Mouse (Mus musculus) splenic B cell, adult 2 months (primary cell): ENCODE measurements around the gene Cnbp.

Source experiments
- DNase-seq: peaks from one replicate; pipeline ENCODE4 v3.0.0-alpha.2; 2011; ENCODE audit warnings: low read depth, low spot score
- H3K27me3 ChIP-seq: 2 replicates; pipeline ENCODE4 v1.6.1; 2012; ENCODE audit warnings: mild to moderate bottlenecking, low read length, moderate library complexity, mixed read lengths; ENCODE audit not compliant: control insufficient read depth, poor library complexity, insufficient read depth, severe bottlenecking
- H3K36me3 ChIP-seq: 2 replicates; pipeline ENCODE4 v1.6.1; 2012; ENCODE audit warnings: mild to moderate bottlenecking, low read length, moderate library complexity, mixed read lengths; ENCODE audit not compliant: control insufficient read depth, poor library complexity, insufficient read depth, severe bottlenecking

Cnbp gene

DNA sequence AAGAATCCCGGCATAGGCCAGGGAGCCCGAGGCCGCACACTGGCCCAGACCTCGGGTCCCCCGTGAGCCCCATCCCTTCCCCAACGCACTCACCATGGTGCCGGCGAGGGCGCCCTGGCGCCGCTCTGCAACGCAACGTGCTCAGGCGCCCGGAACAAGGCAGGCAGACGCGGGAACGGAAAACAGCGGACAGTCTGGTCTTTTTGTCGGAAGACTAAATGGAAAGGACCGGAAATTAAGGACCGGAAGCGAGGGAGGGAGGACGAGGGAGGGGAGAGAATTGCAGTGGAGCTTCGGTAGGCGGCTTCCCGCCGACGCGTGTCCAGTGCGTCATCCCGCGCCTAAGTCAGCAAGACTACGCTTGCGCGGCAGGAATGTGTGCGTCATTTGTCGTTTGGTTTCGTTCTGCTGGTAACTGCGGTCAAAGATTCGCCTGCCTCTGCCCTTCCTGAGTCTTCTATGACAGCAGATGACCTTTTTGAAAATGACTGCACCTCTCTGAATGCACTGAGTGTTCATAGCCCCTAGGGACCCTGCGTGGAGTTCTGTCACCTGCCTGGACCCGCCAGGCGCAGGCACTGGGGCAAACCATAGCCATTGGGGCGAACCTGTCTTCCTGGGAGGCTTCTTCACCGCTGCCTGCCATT is 12.2 kb downstream of the Cnbp start, which contains the start of gene Isy1:
Isy1 (minus strand) TSS at position 248 of the 647 bp plus-strand sequence.
- H3K36me3 ChIP-seq = peaks cover 9% of the 10 kb centered on the region; the same call in 1 of the 2 replicates
- DNase-seq = peak; percentile 99
- H3K27me3 ChIP-seq = no peaks in the 10 kb centered on the region

DNA sequence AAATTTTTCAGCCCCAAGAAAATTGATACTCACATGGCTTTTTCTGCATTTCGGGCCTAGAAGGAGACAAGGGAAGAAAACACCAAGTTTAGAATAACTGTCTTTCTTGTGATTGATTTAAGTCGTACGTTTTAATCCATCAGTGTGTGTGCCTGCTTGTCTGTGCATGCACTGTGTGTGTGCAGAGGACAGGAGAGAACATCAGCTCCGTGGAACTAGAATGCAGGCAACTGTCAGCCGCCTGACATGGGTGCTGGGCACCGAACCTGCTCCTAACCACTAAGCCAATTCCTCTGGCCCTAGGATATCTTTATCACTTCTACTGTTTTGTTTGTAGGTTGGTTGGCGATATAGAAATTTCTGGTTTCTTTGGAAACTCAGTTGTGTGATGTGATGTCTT is 15.2 kb downstream of the Cnbp start, which contains the start of gene Gm45140:
Gm45140 (minus strand) TSS at position 101 of the 400 bp plus-strand sequence.
- DNase-seq = no peak

DNA sequence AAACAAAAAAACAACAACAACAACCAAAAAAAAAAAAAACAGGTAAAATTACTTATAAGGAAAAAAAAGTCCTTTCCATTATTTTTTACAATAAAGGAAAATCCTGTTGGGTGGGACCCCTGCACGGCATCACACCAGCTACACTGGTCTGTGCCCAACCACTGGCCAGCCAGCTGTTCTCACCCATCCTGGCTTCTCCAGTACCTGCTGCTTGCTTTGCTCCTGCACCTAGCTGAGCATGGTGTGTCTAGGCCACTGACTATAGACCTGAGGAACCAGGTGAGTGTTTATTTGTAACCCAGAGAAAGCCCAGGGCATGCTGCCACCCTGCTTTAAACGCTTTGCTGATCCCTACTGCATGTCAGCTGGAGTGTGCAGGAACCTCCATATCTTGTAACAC is 30.5 kb downstream of the Cnbp start:
- peaks cover 19% of the 10 kb centered on the region for H3K36me3 ChIP-seq
- no peaks in the 10 kb centered on the region; the same call in 1 of the 2 replicates for H3K27me3 ChIP-seq
- DNase-seq = no peak

More for the DNA sequence above, 15.2 kb downstream of the Cnbp start, which contains the start of gene Gm45140:
- peaks cover 9% of the 10 kb centered on the region; the same call in 1 of the 2 replicates for H3K36me3 ChIP-seq
- H3K27me3 ChIP-seq = no peaks in the 10 kb centered on the region

DNA sequence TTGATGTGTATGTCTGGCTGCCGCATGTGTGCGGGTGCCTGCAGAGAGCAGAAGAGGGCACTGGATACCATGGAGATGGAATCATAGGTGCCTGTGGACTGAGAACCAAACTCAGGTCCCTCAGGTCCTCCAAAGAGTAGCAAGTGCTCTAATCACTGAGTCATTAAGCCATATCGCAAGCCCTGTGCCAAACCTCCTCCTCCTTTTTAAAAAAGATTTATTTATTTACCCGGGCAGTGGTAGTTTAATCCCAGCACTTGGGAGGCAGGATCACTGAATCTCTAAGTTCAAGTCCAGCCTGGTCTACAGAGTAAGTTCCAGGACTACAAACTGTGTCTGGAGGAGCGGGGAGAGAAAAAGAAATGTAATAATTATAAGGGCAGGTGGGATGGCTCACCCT is 36.4 kb downstream of the Cnbp start:
- DNase-seq = no peak
- Histone ChIP-seq H3K27me3 (no peaks in the 10 kb centered on the region; the same call in 1 of the 2 replicates), H3K36me3 (peaks cover 3% of the 10 kb centered on the region; the same call in 1 of the 2 replicates)

DNA sequence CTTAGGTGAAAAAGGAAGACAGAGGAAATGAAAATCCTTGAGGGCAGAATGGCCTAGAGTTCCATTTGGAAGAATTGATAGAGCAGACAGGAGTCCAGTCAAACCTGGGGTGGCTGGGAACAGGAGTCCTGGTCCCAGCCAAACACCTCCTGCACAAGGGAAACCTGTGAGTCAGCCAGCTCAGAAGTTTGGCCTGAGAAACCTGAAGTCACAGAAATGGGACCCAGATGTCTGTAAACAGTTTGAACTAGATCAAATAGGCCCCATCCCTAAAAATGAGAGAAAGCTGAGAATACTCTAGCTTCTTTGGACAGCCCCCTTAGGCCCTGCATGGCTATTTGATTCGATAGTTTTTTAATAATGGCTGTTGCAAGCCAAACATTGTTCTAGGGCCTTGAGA is 38.2 kb downstream of the Cnbp start:
- DNase-seq = no peak
- H3K36me3 ChIP-seq = peaks cover 2% of the 10 kb centered on the region; the same call in 1 of the 2 replicates

DNA sequence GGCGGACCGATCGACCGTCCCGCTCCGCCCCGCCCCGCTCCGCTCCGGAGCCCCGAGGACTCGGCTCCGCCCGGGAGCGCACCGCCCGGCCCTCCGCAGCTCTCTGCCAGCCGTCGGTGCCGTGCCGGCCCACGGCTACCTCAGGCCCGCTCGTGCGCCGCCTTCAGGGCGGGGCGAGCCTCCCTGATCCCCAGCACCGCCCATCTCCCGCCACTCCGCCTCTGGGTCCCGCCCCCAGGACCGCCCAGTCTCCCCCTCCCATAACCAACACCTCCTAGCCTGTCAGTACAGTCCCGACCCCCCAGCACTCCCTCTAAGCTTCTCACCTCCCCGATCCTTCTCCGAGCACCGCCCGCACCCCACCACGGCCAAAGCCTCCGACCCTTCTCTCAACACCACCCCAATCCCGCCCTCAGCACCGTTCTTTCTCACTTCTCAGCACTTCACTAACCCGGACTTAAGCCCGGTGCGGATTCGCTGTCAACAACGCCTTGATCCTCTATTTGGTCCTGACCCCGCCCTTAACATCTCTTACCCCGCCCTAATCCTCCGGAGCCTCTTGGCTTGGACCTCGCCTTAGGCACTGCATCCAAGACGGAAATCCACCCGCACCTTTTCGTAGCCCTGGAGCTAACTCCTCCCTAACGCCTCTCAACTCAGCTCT is 39.1 kb downstream of the Cnbp start, which contains the start of gene Rab43:
Rab43 (minus strand) TSS at position 490 of the 664 bp plus-strand sequence.
- peak; percentile 89 for DNase-seq
- no peaks in the 10 kb centered on the region for H3K27me3 ChIP-seq
- no peaks in the 10 kb centered on the region; the same call in 1 of the 2 replicates for H3K36me3 ChIP-seq

More for the DNA sequence above, 38.2 kb downstream of the Cnbp start:
- no peaks in the 10 kb centered on the region; the same call in 1 of the 2 replicates for H3K27me3 ChIP-seq

DNA sequence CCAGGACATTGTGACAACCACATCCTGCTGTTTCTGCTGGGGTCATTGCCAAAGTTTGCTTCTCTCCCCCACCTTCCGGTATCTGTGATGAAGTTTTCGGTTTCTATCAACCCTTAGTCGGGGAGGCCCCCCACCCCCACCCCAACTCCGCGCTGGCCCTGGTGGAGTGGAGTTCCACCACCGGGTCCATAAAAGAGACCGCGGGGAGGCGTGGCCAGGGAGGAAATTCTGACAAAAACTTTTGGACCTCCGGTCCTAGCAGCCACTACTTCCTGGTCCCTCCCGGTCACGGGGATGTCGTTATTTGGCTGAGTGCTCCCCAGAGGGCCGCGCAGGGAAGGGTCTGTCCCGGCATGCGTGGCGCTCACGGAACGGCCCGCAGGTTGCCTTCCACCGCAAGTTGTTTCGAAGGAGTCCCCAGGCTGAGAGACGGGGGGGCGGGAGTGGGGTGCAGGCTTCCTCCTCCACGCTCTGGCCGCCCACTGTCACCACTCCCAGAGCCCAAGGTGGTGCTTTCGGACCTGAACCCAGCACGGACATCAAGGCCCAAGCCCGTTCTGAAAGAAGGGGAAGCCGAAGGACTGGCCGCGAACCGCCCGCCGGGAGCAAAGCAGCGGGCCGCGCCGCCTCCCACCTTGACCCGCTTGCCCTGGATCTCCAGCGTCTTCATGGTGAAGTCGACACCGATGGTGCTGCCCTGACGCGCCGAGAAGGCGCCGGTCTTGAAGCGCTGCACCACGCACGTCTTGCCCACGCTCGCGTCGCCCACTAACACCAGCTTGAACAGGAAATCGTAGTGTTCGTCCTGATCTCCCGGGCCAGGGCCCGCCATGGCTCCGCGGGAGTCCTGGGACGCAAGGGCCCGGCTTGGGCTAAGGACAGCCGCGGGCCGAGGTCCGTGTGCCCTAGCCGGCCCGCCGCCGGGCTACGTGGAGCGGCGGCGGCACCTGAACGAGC is 39.9 kb downstream of the Cnbp start:
- peak; percentile 80 for DNase-seq
- H3K27me3 ChIP-seq = no peaks in the 10 kb centered on the region
- no peaks in the 10 kb centered on the region; the same call in 1 of the 2 replicates for H3K36me3 ChIP-seq

DNA sequence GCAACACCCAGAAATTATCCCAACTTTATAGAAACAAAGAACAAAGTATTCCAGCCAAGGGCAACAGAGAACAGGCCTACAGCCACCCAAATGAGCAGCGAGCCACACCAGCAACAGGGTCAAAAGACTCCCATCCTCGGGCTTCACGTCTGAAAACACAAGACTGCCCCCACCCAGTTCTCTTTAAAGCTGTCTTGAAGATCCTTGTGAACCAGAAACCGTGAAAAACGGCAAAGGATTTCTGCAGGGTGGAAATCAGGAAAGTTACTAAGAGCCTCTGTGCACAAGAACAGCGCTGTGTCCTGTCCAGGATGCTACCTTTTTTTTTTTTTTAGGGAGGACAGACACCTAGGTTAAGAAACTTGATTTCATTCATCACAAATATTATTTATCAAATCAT is 40.6 kb downstream of the Cnbp start:
- DNase-seq = no peak
- Histone ChIP-seq H3K27me3 (no peaks in the 10 kb centered on the region), H3K36me3 (no peaks in the 10 kb centered on the region)

DNA sequence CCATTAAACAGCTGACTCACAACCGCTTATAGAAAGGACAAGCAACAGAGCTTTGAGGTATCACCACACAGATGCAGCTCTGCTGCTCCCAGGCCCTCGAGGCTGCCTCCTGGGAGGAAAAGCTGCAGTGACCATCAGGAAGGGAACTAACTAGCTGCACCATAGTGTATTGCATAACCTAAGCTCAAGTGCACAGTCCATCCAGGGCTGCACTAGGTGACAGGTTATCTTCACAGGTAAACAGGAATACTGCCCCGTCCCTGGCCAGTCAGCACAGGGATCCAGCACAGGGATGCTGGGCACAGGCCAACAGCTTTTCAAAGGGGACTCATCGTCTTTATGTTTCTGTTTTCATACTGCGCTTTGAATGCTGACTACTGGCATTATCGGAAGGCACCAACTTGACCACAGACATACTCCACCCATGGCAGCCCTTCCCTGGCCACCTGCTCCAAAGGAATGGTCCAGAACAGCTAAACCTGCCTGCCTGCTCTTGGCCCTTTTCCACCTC is 41.2 kb downstream of the Cnbp start:
- H3K27me3 ChIP-seq = no peaks in the 10 kb centered on the region
- no peaks in the 10 kb centered on the region; the same call in 1 of the 2 replicates for H3K36me3 ChIP-seq
- DNase-seq = peak; percentile 14

DNA sequence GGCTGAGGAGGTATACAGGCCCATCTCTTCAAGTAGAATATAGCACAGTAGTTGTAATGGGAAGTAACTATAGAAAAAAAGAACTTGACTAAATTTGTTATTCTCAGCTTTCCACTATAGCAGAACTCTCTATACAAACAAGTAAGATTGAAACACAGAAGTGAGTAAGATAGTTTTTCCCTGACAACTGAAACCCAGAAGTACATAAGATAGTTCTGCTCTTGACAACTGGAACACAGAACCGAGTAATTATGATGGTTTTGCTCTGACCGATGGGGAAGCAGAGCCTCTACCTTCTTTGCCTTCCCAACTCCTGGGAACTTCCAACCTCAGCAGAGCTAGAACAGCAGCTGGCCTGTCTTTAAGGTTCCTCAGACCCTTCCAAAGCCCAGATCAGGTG is 41.8 kb downstream of the Cnbp start:
- peak; percentile 68 for DNase-seq
- Histone ChIP-seq H3K36me3 (no peaks in the 10 kb centered on the region; the same call in 1 of the 2 replicates), H3K27me3 (no peaks in the 10 kb centered on the region)

DNA sequence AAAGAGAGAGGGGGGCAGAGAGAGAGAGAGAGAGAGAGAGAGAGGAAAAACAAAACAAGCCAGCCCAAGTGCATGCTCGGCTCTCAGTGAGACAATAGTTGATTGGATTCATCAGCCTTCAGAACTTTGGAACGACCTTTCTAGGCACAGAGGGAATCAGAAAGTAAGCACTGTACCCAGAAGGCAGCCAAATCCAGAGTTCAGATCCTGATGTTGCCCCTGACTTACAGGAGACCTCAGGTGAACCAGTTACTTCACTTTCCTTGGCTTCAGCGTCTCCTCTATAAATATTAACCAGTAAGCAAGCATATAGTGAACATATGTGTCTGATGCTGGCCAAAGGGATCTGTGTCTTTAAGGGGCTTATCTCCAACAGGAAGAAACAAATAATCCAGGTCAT is 42.4 kb downstream of the Cnbp start:
- no peaks in the 10 kb centered on the region for H3K27me3 ChIP-seq
- no peaks in the 10 kb centered on the region; the same call in 1 of the 2 replicates for H3K36me3 ChIP-seq
- no peak for DNase-seq

DNA sequence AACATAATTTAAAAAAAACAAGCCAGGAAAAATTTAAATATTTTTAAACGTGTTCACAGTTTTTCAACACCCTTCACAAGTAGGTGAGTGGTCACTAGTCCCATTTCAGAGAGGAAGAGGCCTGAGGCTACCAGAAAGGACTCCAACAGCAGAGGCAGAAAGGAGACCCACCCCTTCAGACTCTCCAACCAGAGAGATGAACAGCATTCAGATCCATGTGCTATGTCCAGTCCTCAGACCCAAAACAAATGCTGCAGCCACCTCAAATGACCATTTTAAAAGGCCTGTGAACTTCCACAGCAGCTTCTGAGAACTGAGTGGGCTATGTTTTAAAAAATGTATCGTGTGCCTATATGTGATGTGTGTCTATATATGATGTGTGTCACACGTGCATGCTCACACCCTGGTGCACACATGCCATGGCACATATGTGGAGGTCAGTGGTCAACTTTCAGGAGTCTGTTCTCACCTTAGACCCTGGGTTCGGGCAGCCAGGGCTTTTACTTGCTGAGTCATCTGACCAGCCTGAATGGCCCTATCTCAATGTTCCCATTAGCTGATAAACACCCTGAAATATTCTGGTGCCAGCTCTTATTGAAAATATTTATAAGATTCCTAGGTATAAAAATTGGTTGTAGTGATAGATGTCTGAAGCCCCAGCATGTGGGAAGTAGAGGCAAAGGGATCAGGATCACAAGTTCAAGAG is 43.0 kb downstream of the Cnbp start:
- Histone ChIP-seq H3K27me3 (no peaks in the 10 kb centered on the region), H3K36me3 (no peaks in the 10 kb centered on the region; the same call in 1 of the 2 replicates)
- DNase-seq = no peak

DNA sequence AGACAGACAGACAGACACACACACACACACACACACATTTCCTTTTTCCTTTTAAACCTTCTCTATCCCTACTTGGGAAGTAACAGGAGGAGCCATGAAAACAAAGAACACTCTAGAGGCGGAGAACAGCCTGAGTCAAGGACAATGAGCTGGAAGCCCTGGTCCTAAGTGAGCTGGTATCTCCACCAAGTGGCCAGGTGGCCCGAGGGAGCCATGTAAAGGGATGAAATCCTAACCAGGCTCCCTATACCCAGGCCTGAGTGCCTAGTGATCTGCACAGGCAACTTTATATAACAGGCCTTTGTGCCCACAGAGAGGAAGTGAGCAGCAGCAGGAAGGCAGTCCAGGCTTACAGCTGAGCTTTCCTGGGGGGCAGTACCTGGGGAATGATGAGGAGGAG is 44.0 kb downstream of the Cnbp start:
- Histone ChIP-seq H3K27me3 (no peaks in the 10 kb centered on the region), H3K36me3 (no peaks in the 10 kb centered on the region; the same call in 1 of the 2 replicates)
- DNase-seq = peak; percentile 22
